Mouse (Mus musculus) hindbrain, embryonic 12.5 days (tissue): ENCODE measurements around the gene Fstl3. TPM values are rescaled to one million over a fixed set of nuclear protein-coding genes. Genes with fewer than 3 reads are reported as not detected.

ENCODE experiments used
- ATAC-seq: fragments of 200-750 bp; cut with Nextera tagmentation; 2 replicates; pipeline ENCODE4 v1.8.0; 2017; ENCODE audit warnings: moderate TSS enrichment; ENCODE audit not compliant: low FRiP score
- H3K27ac ChIP-seq: fragments of 300-500 bp; sonication (generic); 2 replicates; pipeline ENCODE4 v1.5.1; 2016; ENCODE audit warnings: mild to moderate bottlenecking
- H3K27me3 ChIP-seq: fragments of 300-500 bp; sonication (generic); 2 replicates; pipeline ENCODE4 v1.6.1; 2016; ENCODE audit warnings: mild to moderate bottlenecking
- H3K36me3 ChIP-seq: fragments of 300-500 bp; sonication (generic); 2 replicates; pipeline ENCODE4 v1.6.1; 2016; ENCODE audit warnings: mild to moderate bottlenecking
- H3K4me1 ChIP-seq: fragments of 300-500 bp; sonication (generic); 2 replicates; pipeline ENCODE4 v1.6.1; 2016
- H3K4me2 ChIP-seq: fragments of 300-500 bp; sonication (generic); replicated peaks from 2 replicates; pipeline ENCODE4 v1.6.1; 2016; ENCODE audit warnings: mild to moderate bottlenecking
- H3K4me3 ChIP-seq: fragments of 300-500 bp; sonication (generic); 2 replicates; pipeline ENCODE4 v1.5.1; 2016; ENCODE audit warnings: mild to moderate bottlenecking
- H3K9ac ChIP-seq: fragments of 300-500 bp; sonication (generic); 2 replicates; pipeline ENCODE4 v1.6.1; 2016; ENCODE audit warnings: mild to moderate bottlenecking, moderate library complexity
- H3K9me3 ChIP-seq: fragments of 300-500 bp; sonication (generic); replicated peaks from 2 replicates; pipeline ENCODE4 v1.6.1; 2016; ENCODE audit warnings: mild to moderate bottlenecking
- WGBS: fragments of 180-500 bp; shearing (Covaris S2); methylation state at CpG from one replicate; pipeline ENCODE4 v1.1.7; 2016; 5-methylcytosine and 5-hydroxymethylcytosine counted together
- polyA plus RNA-seq: library from polyadenylated mRNA; unstranded; fragments of >200 nt; fragmentation: Nextera tagmentation; extraction: Ambion mirVana; gene quantifications from 2 replicates; pipeline ENCODE4 v1.2.1, GENCODE M21; 2016

Gene Fstl3
- polyA plus RNA-seq, 1 experiment from 2014 or later = 2.3 TPM

GRCm38 (mm10) chr10:79822372-79822771 lies 45.3 kb downstream of the Fstl3 start:
- H3K4me2 ChIP-seq = 0 out of 2 replicates have a peak overlapping the region, but pooled peaks have one; percentile 4

GRCm38 (mm10) chr10:79823011-79823410 lies 45.9 kb downstream of the Fstl3 start:
- no peaks in the 10 kb centered on the region; the same call in 1 of the 2 replicates for H3K27me3 ChIP-seq
- peaks cover 31% of the 10 kb centered on the region for H3K36me3 ChIP-seq
- H3K27ac ChIP-seq = no peak overlapping the region
- WGBS = 77% methylated on average over 6 of the region's 6 CpGs
- no peak overlapping the region for H3K4me3 ChIP-seq
- 0 out of 2 replicates have a peak, but pooled peaks cover 3% of the 10 kb centered on the region for H3K9me3 ChIP-seq
- peaks cover 20% of the 10 kb centered on the region for H3K4me1 ChIP-seq
- no peak overlapping the region for H3K4me2 ChIP-seq
- ATAC-seq = no peak
- no peak overlapping the region for H3K9ac ChIP-seq

More at GRCm38 (mm10) chr10:79822372-79822771, 45.3 kb downstream of the Fstl3 start:
- Histone ChIP-seq H3K36me3 (peaks cover 36% of the 10 kb centered on the region), H3K27me3 (no peaks in the 10 kb centered on the region; the same call in 1 of the 2 replicates), H3K4me1 (peaks cover 23% of the 10 kb centered on the region), H3K9me3 (0 out of 2 replicates have a peak, but pooled peaks cover 3% of the 10 kb centered on the region), H3K27ac (0 out of 2 replicates have a peak overlapping the region, but pooled peaks have one; percentile 25), H3K4me3 (no peak overlapping the region), H3K9ac (no peak overlapping the region)
- peak; percentile 11; the same call in 1 of the 2 replicates for ATAC-seq
- 39% methylated on average over 17 of the region's 17 CpGs for WGBS

GRCm38 (mm10) chr10:79824413-79824812 lies 47.3 kb downstream of the Fstl3 start:
- WGBS = 82% methylated on average over 6 of the region's 6 CpGs
- H3K9me3 ChIP-seq = 0 out of 2 replicates have a peak, but pooled peaks cover 3% of the 10 kb centered on the region
- H3K27me3 ChIP-seq = no peaks in the 10 kb centered on the region; the same call in 1 of the 2 replicates
- ATAC-seq = no peak; the same call in 1 of the 2 replicates
- peaks cover 17% of the 10 kb centered on the region for H3K36me3 ChIP-seq
- H3K4me1 ChIP-seq = peaks cover 13% of the 10 kb centered on the region
- no peak overlapping the region for H3K9ac ChIP-seq
- H3K4me2 ChIP-seq = no peak overlapping the region
- no peak overlapping the region for H3K27ac ChIP-seq
- no peak overlapping the region for H3K4me3 ChIP-seq

- no peak overlapping the region for H3K27ac ChIP-seq
- 0 out of 2 replicates have a peak, but pooled peaks cover 3% of the 10 kb centered on the region for H3K9me3 ChIP-seq
- H3K4me2 ChIP-seq = no peak overlapping the region
- H3K36me3 ChIP-seq = no peaks in the 10 kb centered on the region
- H3K4me3 ChIP-seq = no peak overlapping the region
- no peak overlapping the region for H3K9ac ChIP-seq
- H3K27me3 ChIP-seq = no peaks in the 10 kb centered on the region
- WGBS = 90% methylated on average over 3 of the region's 3 CpGs
- no peak for ATAC-seq
- H3K4me1 ChIP-seq = no peaks in the 10 kb centered on the region
These were observed 54.5 kb downstream of the Fstl3 start for GRCm38 (mm10) chr10:79831583-79831982.

Other genes starting within 250 kb of the Fstl3 start
- 13.4 and 14.6 TPM in 2 replicates for gene Plpp2, start 243.5 kb upstream of the Fstl3 start, polyA plus RNA-seq
- 57.8 and 66.1 TPM in 2 replicates for gene Mier2, start 222.1 kb upstream of the Fstl3 start, polyA plus RNA-seq
- not detected in 2 replicates for gene Theg, start 189.9 kb upstream of the Fstl3 start, polyA plus RNA-seq
- gene C2cd4c, start 163.2 kb upstream of the Fstl3 start, polyA plus RNA-seq = 0.08 TPM in 1 of 2 replicates, not detected in the other
- gene Shc2, start 139.4 kb upstream of the Fstl3 start, polyA plus RNA-seq = 30.3 and 33.0 TPM in 2 replicates
- gene Odf3l2, start 131.5 kb upstream of the Fstl3 start, polyA plus RNA-seq = not detected in 2 replicates
- 2.9 and 3.2 TPM in 2 replicates for gene Madcam1, start 112.7 kb upstream of the Fstl3 start, polyA plus RNA-seq
- gene Tpgs1, start 107.9 kb upstream of the Fstl3 start, polyA plus RNA-seq = 68.1 and 69.4 TPM in 2 replicates
- gene Cdc34, start 95.1 kb upstream of the Fstl3 start, polyA plus RNA-seq = 121 and 124 TPM in 2 replicates
- 1.2 and 1.3 TPM in 2 replicates for gene Gzmm, start 88.3 kb upstream of the Fstl3 start, polyA plus RNA-seq
- 658 and 661 TPM in 2 replicates for gene Bsg, start 72.8 kb upstream of the Fstl3 start, polyA plus RNA-seq
- gene Hcn2, start 60.6 kb upstream of the Fstl3 start, polyA plus RNA-seq = 0.45 and 0.48 TPM in 2 replicates
- gene Polrmt, start 30.7 kb upstream of the Fstl3 start, polyA plus RNA-seq = 42.7 and 47.5 TPM in 2 replicates
- 0.42 and 0.72 TPM in 2 replicates for gene Fgf22, start 22.2 kb upstream of the Fstl3 start, polyA plus RNA-seq
- gene Rnf126, start 10.3 kb upstream of the Fstl3 start, polyA plus RNA-seq = 103 and 108 TPM in 2 replicates
- 0.23 and 0.30 TPM in 2 replicates for gene Prss57, start 13.7 kb downstream of the Fstl3 start, polyA plus RNA-seq
- 189 and 198 TPM in 2 replicates for gene Palm, start 16.3 kb downstream of the Fstl3 start, polyA plus RNA-seq
- 1.3 and 2.1 TPM in 2 replicates for gene Misp, start 43.7 kb downstream of the Fstl3 start, polyA plus RNA-seq
- 201 and 211 TPM in 2 replicates for gene Ptbp1, start 77.2 kb downstream of the Fstl3 start, polyA plus RNA-seq
- gene Prtn3, start 97.2 kb downstream of the Fstl3 start, polyA plus RNA-seq = 11.8 and 14.1 TPM in 2 replicates
- 289 and 290 TPM in 2 replicates for gene Plppr3, start 97.4 kb downstream of the Fstl3 start, polyA plus RNA-seq
- 0.56 TPM in 1 of 2 replicates, not detected in the other for gene Elane, start 109.0 kb downstream of the Fstl3 start, polyA plus RNA-seq
- gene Cfd, start 113.6 kb downstream of the Fstl3 start, polyA plus RNA-seq = not detected in 2 replicates
- 63.3 and 70.0 TPM in 2 replicates for gene Med16, start 131.7 kb downstream of the Fstl3 start, polyA plus RNA-seq
- gene Gm26602, start 133.6 kb downstream of the Fstl3 start, polyA plus RNA-seq = 25.5 and 54.9 TPM in 2 replicates
- 1.2 and 1.6 TPM in 2 replicates for gene Kiss1r, start 139.7 kb downstream of the Fstl3 start, polyA plus RNA-seq
- 173 and 184 TPM in 2 replicates for gene R3hdm4, start 143.9 kb downstream of the Fstl3 start, polyA plus RNA-seq
- gene Arid3a, start 149.8 kb downstream of the Fstl3 start, polyA plus RNA-seq = 4.7 and 5.3 TPM in 2 replicates
- 89.4 and 100 TPM in 2 replicates for gene Wdr18, start 182.9 kb downstream of the Fstl3 start, polyA plus RNA-seq
- 0.23 and 0.44 TPM in 2 replicates for gene Grin3b, start 193.4 kb downstream of the Fstl3 start, polyA plus RNA-seq
- gene Tmem259, start 207.1 kb downstream of the Fstl3 start, polyA plus RNA-seq = 23.1 and 25.5 TPM in 2 replicates
- 178 and 204 TPM in 2 replicates for gene Cnn2, start 211.3 kb downstream of the Fstl3 start, polyA plus RNA-seq
- 6.9 and 7.7 TPM in 2 replicates for gene Abca7, start 219.2 kb downstream of the Fstl3 start, polyA plus RNA-seq
- 8.7 and 8.9 TPM in 2 replicates for gene Arhgap45, start 239.4 kb downstream of the Fstl3 start, polyA plus RNA-seq